Mouse (Mus musculus): ENCODE data around the gene Polr2i.

DNA sequence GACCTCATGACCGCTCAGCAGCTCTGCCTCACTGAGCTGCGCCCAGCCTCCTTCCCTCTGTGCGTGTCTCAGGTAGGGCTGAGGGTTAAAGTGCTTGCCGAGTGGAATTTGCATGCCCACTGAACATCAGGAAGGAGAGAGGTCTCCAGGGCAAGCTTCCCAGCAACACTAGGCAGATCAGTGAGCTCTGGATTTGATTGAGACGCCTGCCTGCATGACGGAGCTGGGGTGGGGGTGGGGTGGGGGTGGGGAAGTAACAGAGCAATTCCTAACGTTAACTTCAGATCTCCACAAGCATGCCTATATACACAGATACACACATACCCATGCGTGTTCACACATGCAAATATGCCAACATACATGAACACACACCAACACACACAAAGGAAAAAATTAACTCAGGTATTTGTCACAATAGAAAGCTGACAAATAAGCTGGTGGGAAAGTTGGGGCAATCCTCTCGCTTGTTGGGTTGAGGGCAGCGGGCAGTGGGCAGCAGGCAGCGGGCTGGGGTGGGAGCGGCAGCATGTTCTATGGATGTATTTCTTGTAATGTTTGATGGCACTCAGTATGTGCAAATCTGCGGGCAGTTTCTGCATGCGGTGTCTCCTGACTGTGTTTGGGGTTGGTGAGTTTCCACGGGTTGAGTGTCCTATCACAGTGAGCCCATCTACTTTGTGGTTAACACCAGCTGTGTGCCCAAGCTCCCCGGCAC lies 12.3 kb upstream of the Polr2i start:
- TF ChIP-seq CTCF (IDR thresholded peaks at IDR 0.05; ENCODE audit: low read depth, low read length) (no peak), TAL1 (conservative IDR thresholded peaks at IDR 0.05; ENCODE audit: low read depth, low read length) (no peak), GATA1 (IDR thresholded peaks at IDR 0.05; ENCODE audit: borderline replicate concordance, low read length) (no peak), POLR2AphosphoS5 (IDR thresholded peaks at IDR 0.05; ENCODE audit: insufficient replicate concordance, low read depth, low read length) (no peak)

All from G1E (cell line).